Mouse (Mus musculus) ES-E14 (cell line): ENCODE results near the gene Phlda2. TPM values are rescaled to one million over a fixed set of nuclear protein-coding genes. Genes with fewer than 3 reads are reported as not detected.

Experiments
- DNase-seq: peaks from one replicate; pipeline ENCODE4 v3.0.0-alpha.2; 2013; ENCODE audit warnings: low read depth, low spot score
- H3K27ac ChIP-seq: 2 replicates; pipeline ENCODE4 v1.5.1; 2012; ENCODE audit warnings: low read depth, mild to moderate bottlenecking, low read length, moderate library complexity, mixed read lengths; ENCODE audit not compliant: poor library complexity, insufficient read depth, severe bottlenecking
- H3K36me3 ChIP-seq: 2 replicates; pipeline ENCODE4 v1.6.1; 2012; ENCODE audit warnings: mild to moderate bottlenecking, low read length, moderate library complexity, mixed read lengths; ENCODE audit not compliant: control insufficient read depth, poor library complexity, insufficient read depth, severe bottlenecking
- H3K4me1 ChIP-seq, 2 experiments: fragments of 150-350 bp in 1 of 2; sonication (generic) in 1 of 2; 2 replicates each; pipeline ENCODE4 v1.6.1; 2012; ENCODE audit warnings: low read length in 2 of 2, mild to moderate bottlenecking in 1 of 2, mixed read lengths in 1 of 2; ENCODE audit not compliant: control insufficient read depth in 2 of 2, insufficient read depth in 2 of 2, poor library complexity in 1 of 2
- H3K4me3 ChIP-seq, 2 experiments: fragments of 150-350 bp in 1 of 2; sonication (generic) in 1 of 2; 2 replicates each; pipeline ENCODE4 v1.5.1; 2012; ENCODE audit warnings: low read length in 2 of 2, low read depth in 1 of 2, mild to moderate bottlenecking in 1 of 2, mixed read lengths in 1 of 2; ENCODE audit not compliant: insufficient read depth in 1 of 2, poor library complexity in 1 of 2, severe bottlenecking in 1 of 2
- H3K9ac ChIP-seq: 2 replicates; pipeline ENCODE4 v1.6.1; 2012; ENCODE audit warnings: low read depth, mild to moderate bottlenecking, low read length, mixed read lengths; ENCODE audit not compliant: poor library complexity, insufficient read depth, severe bottlenecking
- H3K9me3 ChIP-seq: fragments of 150-350 bp; sonication (generic); 2 replicates; pipeline ENCODE4 v1.6.1; 2012; ENCODE audit warnings: low read depth, mild to moderate bottlenecking, low read length; ENCODE audit not compliant: control insufficient read depth, insufficient read depth
- CHD2 ChIP-seq: IDR thresholded peaks from 2 replicates; pipeline ENCODE4 v1.6.1; 2014; ENCODE audit warnings: mild to moderate bottlenecking, low read depth, low read length, inconsistent platforms
- HCFC1 ChIP-seq: IDR thresholded peaks from 2 replicates; pipeline ENCODE4 v1.6.1; 2012; ENCODE audit warnings: low read length, inconsistent platforms, borderline replicate concordance; ENCODE audit not compliant: insufficient read depth
- MAFK ChIP-seq: IDR thresholded peaks from 2 replicates; pipeline ENCODE4 v1.6.1; 2014; ENCODE audit warnings: mild to moderate bottlenecking, low read depth, low read length, inconsistent platforms; ENCODE audit not compliant: insufficient read depth
- ZC3H11A ChIP-seq: IDR thresholded peaks from 2 replicates; pipeline ENCODE4 v1.6.1; 2012; ENCODE audit warnings: low read depth, mild to moderate bottlenecking, inconsistent platforms, low read length, borderline replicate concordance
- ZNF384 ChIP-seq: IDR thresholded peaks from 2 replicates; pipeline ENCODE4 v1.6.1; 2012; ENCODE audit warnings: low read depth, low read length, inconsistent platforms
- in situ Hi-C, 2 experiments: fragments of 600-800 bp; cut with MboI; formaldehyde crosslinking; loops; one replicate each; pipeline ENCODE4 v1.15.1; 2025; ENCODE audit warnings: low sequenced_read_pairs in 2 of 2, inconsistent platforms in 1 of 2; ENCODE audit not compliant: unreplicated experiment in 2 of 2
- total RNA-seq: library from RNA; depleted of rRNA; stranded (reverse); fragments of 300-350 nt; gene quantifications from 2 replicates; pipeline ENCODE4 v1.2.3, GENCODE M21; 2012

The Phlda2 gene
- total RNA-seq, 1 experiment: 113 TPM

GRCm38 (mm10) chr7:143464811-143465560 is 38.0 kb downstream of the Phlda2 start:
- peak overlapping the region; percentile 57 to 66 for H3K4me3 ChIP-seq
- H3K4me1 ChIP-seq: peaks cover 0 to 23% of the 10 kb centered on the region in 2 experiments; a peak in 2 of 4 replicates
- in situ Hi-C loops: loop anchor here (5.0 kb wide), 2 partner anchors 308 to 313 kb away; no protein-coding TSS in a partner anchor
- H3K36me3 ChIP-seq: no peaks in the 10 kb centered on the region
- no peaks in the 10 kb centered on the region for H3K9me3 ChIP-seq
- H3K27ac ChIP-seq: no peak overlapping the region
- TF ChIP-seq CHD2 (no peak), HCFC1 (no peak), ZNF384 (no peak), MAFK (no peak), ZC3H11A (no peak)
- H3K9ac ChIP-seq: peak overlapping the region; percentile 54; the same call in 1 of the 2 replicates
- no peak for DNase-seq

- H3K4me1 ChIP-seq: peaks cover 0 to 23% of the 10 kb centered on the region in 2 experiments; a peak in 2 of 4 replicates
- H3K9me3 ChIP-seq: no peaks in the 10 kb centered on the region
- in situ Hi-C loops: no loop called here
- H3K36me3 ChIP-seq: no peaks in the 10 kb centered on the region
- no peak overlapping the region for H3K4me3 ChIP-seq
- DNase-seq: peak; percentile 79
- TF ChIP-seq ZC3H11A: peak; percentile 78; the same call in 1 of the 2 replicates
- TF ChIP-seq CHD2: no peak
- no peak overlapping the region for H3K27ac ChIP-seq
- H3K9ac ChIP-seq: no peak overlapping the region
Observed at GRCm38 (mm10) chr7:143463865-143464415, 39.0 kb downstream of the Phlda2 start.

- in situ Hi-C loops: no loop called here
- no peak for DNase-seq
- peaks cover 0 to 17% of the 10 kb centered on the region in 2 experiments; a peak in 2 of 4 replicates for H3K4me1 ChIP-seq
- TF ChIP-seq ZC3H11A (no peak), MAFK (no peak), ZNF384 (no peak), HCFC1 (no peak), CHD2 (no peak)
- no peak overlapping the region for H3K4me3 ChIP-seq
- H3K36me3 ChIP-seq: no peaks in the 10 kb centered on the region
- H3K9ac ChIP-seq: no peak overlapping the region
- no peaks in the 10 kb centered on the region for H3K9me3 ChIP-seq
- H3K27ac ChIP-seq: no peak overlapping the region
Observed at GRCm38 (mm10) chr7:143462516-143462915, 40.4 kb downstream of the Phlda2 start.

GRCm38 (mm10) chr7:143461920-143462319 is 41.0 kb downstream of the Phlda2 start:
- Histone ChIP-seq H3K36me3 (no peaks in the 10 kb centered on the region), H3K4me3 (no peak overlapping the region), H3K27ac (no peak overlapping the region), H3K9ac (no peak overlapping the region), H3K9me3 (no peaks in the 10 kb centered on the region), H3K4me1 (peaks cover 0 to 13% of the 10 kb centered on the region in 2 experiments; a peak in 2 of 4 replicates)
- TF ChIP-seq HCFC1 (no peak), ZNF384 (no peak), MAFK (no peak), ZC3H11A (no peak), CHD2 (no peak)
- no peak for DNase-seq
- in situ Hi-C loops: no loop called here
